Mouse (Mus musculus) embryo, embryonic 11.5 days (tissue): Measurements from ENCODE around the gene Gm13420.
"Not testable (repeated sequence)": the region's sequence is repeated elsewhere in the genome, so short reads cannot be mapped to it uniquely, and the experiment has no call there.

Experiments used
- DNase-seq: peaks from one replicate; pipeline ENCODE4 v3.0.0-alpha.2; 2012; ENCODE audit warnings: low read depth, low spot score

Gene Gm13420

GRCm38 (mm10) chr2:29751497-29751896 lies at the start of gene Gm13420:
TSS of gene Gm13420 (minus strand) at chr2:29751685.
- no peak for DNase-seq

GRCm38 (mm10) chr2:29792772-29793487 lies 41.4 kb upstream of the Gm13420 start:
- no peak for DNase-seq

GRCm38 (mm10) chr2:29787937-29788681 lies 36.6 kb upstream of the Gm13420 start, which contains the start of gene Trub2:
TSS of gene Trub2 (minus strand) at chr2:29788502.
- DNase-seq = peak; percentile 56

- peak; percentile 85 for DNase-seq
Observed at GRCm38 (mm10) chr2:29787104-29787917, 35.8 kb upstream of the Gm13420 start, which contains the start of gene Coq4. TSS of gene Coq4 (plus strand) at chr2:29787493.

- DNase-seq = no peak
Observed at GRCm38 (mm10) chr2:29784290-29784689, 32.8 kb upstream of the Gm13420 start.

- not testable (repeated sequence) for DNase-seq
Observed at GRCm38 (mm10) chr2:29781256-29781655, 29.8 kb upstream of the Gm13420 start.

- DNase-seq = no peak
Observed at GRCm38 (mm10) chr2:29773323-29773722, 21.8 kb upstream of the Gm13420 start.

- no peak for DNase-seq
Observed at GRCm38 (mm10) chr2:29771611-29772461, 20.4 kb upstream of the Gm13420 start.

- DNase-seq = no peak
Observed at GRCm38 (mm10) chr2:29770162-29770561, 18.7 kb upstream of the Gm13420 start.

- DNase-seq = no peak
Observed at GRCm38 (mm10) chr2:29768901-29769300, 17.4 kb upstream of the Gm13420 start.

GRCm38 (mm10) chr2:29767976-29768709 lies 16.7 kb upstream of the Gm13420 start:
- no peak for DNase-seq

- DNase-seq = peak; percentile 56
Observed at GRCm38 (mm10) chr2:29764831-29765230, 13.3 kb upstream of the Gm13420 start.

GRCm38 (mm10) chr2:29755693-29756092 lies 4.2 kb upstream of the Gm13420 start:
- no peak for DNase-seq

GRCm38 (mm10) chr2:29752397-29752796 lies 912 bp upstream of the Gm13420 start:
- no peak for DNase-seq

- DNase-seq = no peak
Observed at GRCm38 (mm10) chr2:29748499-29748898, 3.0 kb downstream of the Gm13420 start.

- DNase-seq = no peak
Observed at GRCm38 (mm10) chr2:29747852-29748251, 3.6 kb downstream of the Gm13420 start.

- no peak for DNase-seq
Observed at GRCm38 (mm10) chr2:29747188-29747782, 4.2 kb downstream of the Gm13420 start.

GRCm38 (mm10) chr2:29744256-29744655 lies 7.2 kb downstream of the Gm13420 start:
- no peak for DNase-seq

GRCm38 (mm10) chr2:29741207-29741606 lies 10.3 kb downstream of the Gm13420 start:
- no peak for DNase-seq

GRCm38 (mm10) chr2:29739368-29739767 lies 12.1 kb downstream of the Gm13420 start:
- DNase-seq = no peak
